Mouse (Mus musculus) lung, embryonic 15.5 days (tissue): ENCODE results near the gene Sphk1. TPM values are rescaled to one million over a fixed set of nuclear protein-coding genes. Genes with fewer than 3 reads are reported as not detected.

Experiments used
- ATAC-seq: fragments of 200-750 bp; cut with Nextera tagmentation; 2 replicates; pipeline ENCODE4 v1.8.0; 2017; ENCODE audit warnings: moderate number of reproducible peaks, borderline replicate concordance; ENCODE audit not compliant: low FRiP score, low TSS enrichment; ENCODE audit errors: extremely low read depth
- H3K27ac ChIP-seq: fragments of 300-500 bp; sonication (generic); 2 replicates; pipeline ENCODE4 v1.5.1; 2015; ENCODE audit warnings: moderate library complexity, mild to moderate bottlenecking, inconsistent platforms
- H3K27me3 ChIP-seq: fragments of 300-500 bp; sonication (generic); 2 replicates; pipeline ENCODE4 v1.6.1; 2015; ENCODE audit warnings: inconsistent platforms
- H3K36me3 ChIP-seq: fragments of 300-500 bp; sonication (generic); 2 replicates; pipeline ENCODE4 v1.6.1; 2015; ENCODE audit warnings: inconsistent platforms
- H3K4me1 ChIP-seq: fragments of 300-500 bp; sonication (generic); 2 replicates; pipeline ENCODE4 v1.6.1; 2015; ENCODE audit warnings: inconsistent platforms
- H3K4me2 ChIP-seq: fragments of 300-500 bp; sonication (generic); 2 replicates; pipeline ENCODE4 v1.6.1; 2015; ENCODE audit warnings: inconsistent platforms, mild to moderate bottlenecking, moderate library complexity
- H3K4me3 ChIP-seq: fragments of 300-500 bp; sonication (generic); 2 replicates; pipeline ENCODE4 v1.5.1; 2015; ENCODE audit warnings: mild to moderate bottlenecking, inconsistent platforms
- H3K9ac ChIP-seq: fragments of 300-500 bp; sonication (generic); 2 replicates; pipeline ENCODE4 v1.6.1; 2015; ENCODE audit warnings: inconsistent platforms
- H3K9me3 ChIP-seq: fragments of 300-500 bp; sonication (generic); 2 replicates; pipeline ENCODE4 v1.6.1; 2016; ENCODE audit warnings: inconsistent platforms
- WGBS: fragments of 180-500 bp; shearing (Covaris S2); methylation state at CpG from one replicate; pipeline ENCODE4 v1.1.7; 2015; 5-methylcytosine and 5-hydroxymethylcytosine counted together
- polyA plus RNA-seq: library from polyadenylated mRNA; unstranded; fragments of >200 nt; fragmentation: Nextera tagmentation; extraction: Ambion mirVana; gene quantifications from 2 replicates; pipeline ENCODE4 v1.2.1, GENCODE M21; 2015

Gene Sphk1
- polyA plus RNA-seq, 1 experiment from 2014 or later, result 6.9 TPM

DNA sequence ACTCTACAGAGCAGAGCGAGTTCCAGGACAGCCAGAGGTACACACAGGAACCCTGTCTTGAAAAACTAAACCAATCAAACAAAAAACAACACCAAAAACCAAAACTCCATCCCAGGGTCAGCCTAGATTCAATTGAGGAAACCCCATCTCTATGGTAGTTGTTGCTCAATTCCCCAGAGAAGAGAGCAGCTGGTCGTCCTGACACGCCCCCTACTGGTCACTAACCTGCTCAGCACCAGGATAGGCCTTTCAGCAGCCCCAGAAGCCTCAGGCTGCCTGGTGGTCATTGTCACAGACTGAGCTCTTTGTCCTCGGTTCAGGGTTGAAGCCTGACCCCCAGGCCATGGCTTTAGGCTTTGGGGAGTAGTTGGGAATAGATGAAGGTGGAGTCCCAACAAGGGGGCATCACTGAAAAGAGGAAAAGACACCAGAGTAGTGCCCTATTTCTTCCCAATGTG, 36.9 kb upstream of the Sphk1 start, which contains the start of gene Prpsap1:
Gene Prpsap1, minus strand, starts transcription at position 408 of the 458 bp plus-strand sequence.
- Histone ChIP-seq H3K4me1 (peaks cover 26% of the 10 kb centered on the region), H3K36me3 (no peaks in the 10 kb centered on the region), H3K9ac (no peak within 1 kb of the TSS), H3K9me3 (no peaks in the 10 kb centered on the region), H3K27me3 (no peaks in the 10 kb centered on the region), H3K4me3 (no peak within 1 kb of the TSS), H3K4me2 (no peak within 1 kb of the TSS), H3K27ac (peak within 1 kb of the TSS; percentile 84)
- no peak for ATAC-seq
- 15% methylated on average over 4 of the region's 4 CpGs for WGBS

- peak; percentile 68 for ATAC-seq
- peaks cover 20% of the 10 kb centered on the region; the same call in 1 of the 2 replicates for H3K4me1 ChIP-seq
- H3K36me3 ChIP-seq, result no peaks in the 10 kb centered on the region
- WGBS, result 25% methylated on average over 13 of the region's 13 CpGs
- no peaks in the 10 kb centered on the region for H3K27me3 ChIP-seq
- no peak overlapping the region for H3K4me3 ChIP-seq
- H3K9ac ChIP-seq, result no peak overlapping the region
- H3K27ac ChIP-seq, result peak overlapping the region; percentile 84
- H3K4me2 ChIP-seq, result no peak overlapping the region
- H3K9me3 ChIP-seq, result no peaks in the 10 kb centered on the region
These were observed 36.1 kb upstream of the Sphk1 start for GRCm38 (mm10) chr11:116494474-116495174.

DNA sequence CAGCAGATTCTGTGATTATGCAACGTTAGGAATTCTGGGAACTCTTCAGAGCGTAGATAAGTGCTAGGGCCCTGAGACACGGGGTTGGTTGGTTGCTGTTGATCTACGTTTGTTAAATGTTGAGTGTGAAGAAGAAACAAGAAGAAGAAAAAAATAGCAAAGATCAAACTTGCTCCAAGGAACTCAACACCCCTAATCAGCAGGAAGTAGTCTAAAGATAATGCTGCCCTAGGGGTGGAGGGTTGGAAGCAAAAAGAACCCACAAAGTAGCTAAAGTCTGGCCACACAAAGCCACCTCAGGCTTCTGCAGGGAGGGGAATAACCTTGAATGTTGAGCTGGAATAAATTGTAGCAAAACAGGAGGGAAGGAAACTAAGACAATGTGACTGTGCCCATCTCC, 33.4 kb upstream of the Sphk1 start:
- Histone ChIP-seq H3K36me3 (no peaks in the 10 kb centered on the region), H3K9me3 (no peaks in the 10 kb centered on the region), H3K9ac (no peak overlapping the region), H3K4me2 (no peak overlapping the region), H3K27ac (no peak overlapping the region), H3K4me3 (no peak overlapping the region), H3K27me3 (no peaks in the 10 kb centered on the region), H3K4me1 (peaks cover 22% of the 10 kb centered on the region; the same call in 1 of the 2 replicates)
- no peak for ATAC-seq
- WGBS, result 62% methylated on average over 4 of the region's 4 CpGs

GRCm38 (mm10) chr11:116498596-116498995, 32.1 kb upstream of the Sphk1 start:
- ATAC-seq, result 0 out of 2 replicates have a peak, but pooled peaks have one; percentile 6
- 21% methylated on average over 34 of the region's 34 CpGs for WGBS

DNA sequence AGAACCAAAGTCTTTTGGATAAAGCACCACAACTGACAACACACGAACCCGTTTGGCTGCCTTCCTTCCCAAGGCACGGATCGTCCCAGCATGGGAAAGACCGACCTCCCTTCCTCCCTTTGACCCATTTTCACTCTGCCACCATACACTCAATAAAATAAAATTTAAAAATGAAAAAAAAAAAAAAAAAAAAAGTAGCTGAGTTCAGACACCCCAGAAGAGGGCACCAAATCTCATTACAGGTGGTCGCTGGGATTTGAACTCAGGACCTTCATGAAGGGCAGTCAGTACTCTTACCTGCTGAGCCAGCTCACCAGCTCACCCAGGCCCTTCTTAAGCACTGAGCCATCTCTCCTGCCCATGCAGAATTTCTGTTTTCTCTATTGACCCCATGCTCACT, 31.7 kb upstream of the Sphk1 start:
- Histone ChIP-seq H3K36me3 (no peaks in the 10 kb centered on the region), H3K4me2 (peak overlapping the region; percentile 68), H3K9ac (no peak overlapping the region), H3K4me3 (peak overlapping the region; percentile 37; the same call in 1 of the 2 replicates), H3K27me3 (no peaks in the 10 kb centered on the region), H3K9me3 (no peaks in the 10 kb centered on the region), H3K4me1 (peaks cover 15% of the 10 kb centered on the region; the same call in 1 of the 2 replicates), H3K27ac (no peak overlapping the region)
- no peak for ATAC-seq
- 43% methylated on average over 6 of the region's 6 CpGs for WGBS

More at GRCm38 (mm10) chr11:116498596-116498995, 32.1 kb upstream of the Sphk1 start:
- H3K36me3 ChIP-seq, result no peaks in the 10 kb centered on the region
- H3K4me3 ChIP-seq, result peak overlapping the region; percentile 37
- no peak overlapping the region for H3K27ac ChIP-seq
- H3K4me2 ChIP-seq, result peak overlapping the region; percentile 68
- H3K27me3 ChIP-seq, result no peaks in the 10 kb centered on the region
- H3K9ac ChIP-seq, result peak overlapping the region; percentile 41
- H3K9me3 ChIP-seq, result no peaks in the 10 kb centered on the region
- peaks cover 19% of the 10 kb centered on the region; the same call in 1 of the 2 replicates for H3K4me1 ChIP-seq

DNA sequence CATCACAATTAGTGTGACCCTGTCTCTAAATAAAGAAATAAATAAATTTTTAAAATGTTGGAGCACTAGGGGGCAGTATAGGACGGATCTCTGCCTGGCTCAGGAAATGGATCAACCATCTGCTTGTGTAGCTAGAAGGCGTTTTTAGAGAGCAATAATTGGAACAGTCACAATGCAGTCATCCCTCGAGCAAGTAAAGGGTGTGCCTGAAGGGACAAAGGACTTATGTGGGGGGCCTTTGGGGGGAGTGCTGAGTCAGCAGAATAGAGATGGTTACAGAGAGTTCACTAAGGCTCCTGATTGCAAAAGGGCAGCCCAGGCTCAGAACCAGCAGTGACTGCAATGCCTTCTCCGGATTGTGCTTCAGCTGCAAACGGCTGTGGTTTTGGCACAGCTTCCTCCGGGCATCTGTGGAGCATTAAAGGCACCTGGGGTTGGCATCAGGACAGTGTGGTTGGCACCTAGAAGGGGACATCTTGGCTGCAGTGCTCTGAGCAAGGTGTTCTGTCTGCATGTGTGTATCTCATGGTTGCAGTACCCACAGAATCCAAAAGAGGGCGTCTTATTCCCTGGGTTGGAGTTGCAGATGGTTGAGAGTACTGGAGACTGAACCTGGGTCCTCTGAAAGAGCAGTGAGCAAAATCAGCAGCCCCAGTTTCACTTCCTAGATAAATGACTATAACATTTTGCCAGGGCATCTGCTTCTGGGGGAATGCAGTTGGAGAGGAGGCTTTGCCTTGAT, 29.5 kb upstream of the Sphk1 start:
- H3K27ac ChIP-seq, result no peak overlapping the region
- no peak overlapping the region for H3K4me2 ChIP-seq
- no peak overlapping the region for H3K9ac ChIP-seq
- ATAC-seq, result peak; percentile 56; the same call in 1 of the 2 replicates
- no peaks in the 10 kb centered on the region for H3K27me3 ChIP-seq
- peaks cover 11% of the 10 kb centered on the region; the same call in 1 of the 2 replicates for H3K4me1 ChIP-seq
- no peaks in the 10 kb centered on the region for H3K9me3 ChIP-seq
- 21% methylated on average over 7 of the region's 7 CpGs for WGBS
- no peaks in the 10 kb centered on the region for H3K36me3 ChIP-seq
- no peak overlapping the region for H3K4me3 ChIP-seq

DNA sequence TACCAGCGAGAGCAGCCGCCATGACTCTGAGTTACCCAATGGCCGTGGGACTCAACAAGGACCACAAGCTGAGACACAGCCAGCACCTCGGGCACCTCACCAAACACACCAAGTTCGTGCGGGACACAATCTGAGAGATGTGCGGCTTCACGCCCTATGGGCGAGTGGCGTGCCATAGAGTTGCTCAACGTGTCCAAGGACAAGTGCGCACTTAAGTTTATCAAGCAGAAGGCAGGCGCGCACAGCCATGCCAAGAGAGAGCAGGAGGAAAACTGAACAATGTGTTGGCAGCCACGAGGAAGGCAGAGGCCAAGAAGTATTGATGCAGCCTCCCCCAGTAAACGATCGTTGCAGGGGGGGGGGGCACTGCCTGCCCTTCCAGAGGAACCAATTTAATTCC, 26.2 kb upstream of the Sphk1 start:
- WGBS, result 83% methylated on average over 17 of the region's 17 CpGs

GRCm38 (mm10) chr11:116505573-116505972, 25.2 kb upstream of the Sphk1 start:
- WGBS, result 66% methylated on average over 5 of the region's 5 CpGs
- Histone ChIP-seq H3K27me3 (no peaks in the 10 kb centered on the region), H3K27ac (no peak overlapping the region), H3K4me1 (peaks cover 4% of the 10 kb centered on the region; the same call in 1 of the 2 replicates), H3K4me3 (no peak overlapping the region), H3K9ac (no peak overlapping the region), H3K36me3 (no peaks in the 10 kb centered on the region), H3K9me3 (no peaks in the 10 kb centered on the region), H3K4me2 (no peak overlapping the region)
- no peak for ATAC-seq

More for the DNA sequence above, 26.2 kb upstream of the Sphk1 start:
- Histone ChIP-seq H3K36me3 (no peaks in the 10 kb centered on the region), H3K27me3 (no peaks in the 10 kb centered on the region), H3K9ac (no peak overlapping the region), H3K4me2 (no peak overlapping the region), H3K27ac (no peak overlapping the region), H3K4me1 (peaks cover 4% of the 10 kb centered on the region; the same call in 1 of the 2 replicates), H3K4me3 (no peak overlapping the region), H3K9me3 (no peaks in the 10 kb centered on the region)
- ATAC-seq, result no peak

DNA sequence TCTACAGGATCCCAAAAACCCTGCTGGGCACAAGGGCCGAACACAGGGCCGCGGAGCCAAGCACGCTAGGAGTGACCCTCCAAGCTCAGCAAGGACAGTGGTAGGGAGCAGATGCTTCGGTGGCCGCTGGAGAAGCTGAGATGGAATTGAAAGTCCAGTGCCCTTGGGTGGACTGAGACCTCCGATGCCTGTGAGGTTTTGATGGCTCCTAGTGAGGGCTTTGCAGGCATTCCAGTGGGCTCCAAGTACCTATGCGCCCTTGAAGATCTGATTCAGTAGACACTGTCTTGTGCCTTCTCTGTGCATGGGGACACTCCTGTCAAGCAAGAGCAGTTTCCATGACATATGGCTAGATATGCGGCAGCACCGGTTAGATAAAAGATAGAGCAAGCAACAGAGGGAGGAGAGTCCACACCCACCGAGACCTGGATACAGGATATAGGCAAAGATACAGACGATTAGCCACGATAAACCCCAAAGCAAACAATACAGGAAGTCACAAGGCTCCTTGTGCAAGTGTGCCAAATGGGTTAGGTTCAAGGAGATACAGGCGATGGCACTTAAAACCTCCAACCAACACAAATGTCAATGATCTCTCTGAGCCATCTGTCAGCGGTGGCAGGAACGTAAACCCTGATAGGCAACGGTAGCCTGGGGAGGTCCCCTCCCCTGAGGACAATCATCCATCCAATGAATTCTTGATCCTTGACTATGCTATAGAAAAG, 24.4 kb upstream of the Sphk1 start:
- H3K4me2 ChIP-seq, result no peak overlapping the region
- H3K27me3 ChIP-seq, result no peaks in the 10 kb centered on the region
- ATAC-seq, result no peak
- no peak overlapping the region for H3K9ac ChIP-seq
- no peak overlapping the region for H3K4me3 ChIP-seq
- H3K9me3 ChIP-seq, result no peaks in the 10 kb centered on the region
- H3K4me1 ChIP-seq, result 0 out of 2 replicates have a peak, but pooled peaks cover under 1% of the 10 kb centered on the region
- H3K27ac ChIP-seq, result no peak overlapping the region
- 69% methylated on average over 17 of the region's 17 CpGs for WGBS
- H3K36me3 ChIP-seq, result no peaks in the 10 kb centered on the region

DNA sequence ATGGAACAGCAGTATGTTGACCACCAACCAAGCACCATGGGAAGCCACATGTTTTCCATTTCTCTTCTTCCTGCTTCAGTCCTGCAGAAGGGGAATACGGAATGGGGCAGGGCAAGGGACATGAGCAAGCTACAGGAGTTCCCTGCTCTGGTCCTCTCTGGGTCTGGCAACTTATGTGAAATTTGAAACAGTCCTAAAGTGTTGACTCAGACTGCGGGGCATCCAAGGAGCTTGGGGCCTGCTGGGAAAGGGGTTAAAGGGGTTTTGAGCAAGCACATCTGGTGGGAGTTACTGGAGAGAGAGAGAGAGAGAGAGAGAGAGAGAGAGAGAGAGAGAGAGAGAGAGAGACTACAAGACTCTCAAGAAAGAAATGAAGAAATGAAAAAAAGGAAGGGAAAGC, 22.0 kb upstream of the Sphk1 start:
- WGBS, result 34% methylated on average over 2 of the region's 2 CpGs
- ATAC-seq, result no peak
- H3K4me3 ChIP-seq, result no peak overlapping the region
- H3K4me2 ChIP-seq, result no peak overlapping the region
- H3K36me3 ChIP-seq, result no peaks in the 10 kb centered on the region
- no peaks in the 10 kb centered on the region for H3K27me3 ChIP-seq
- no peaks in the 10 kb centered on the region for H3K4me1 ChIP-seq
- no peak overlapping the region for H3K9ac ChIP-seq
- no peaks in the 10 kb centered on the region for H3K9me3 ChIP-seq
- no peak overlapping the region for H3K27ac ChIP-seq

DNA sequence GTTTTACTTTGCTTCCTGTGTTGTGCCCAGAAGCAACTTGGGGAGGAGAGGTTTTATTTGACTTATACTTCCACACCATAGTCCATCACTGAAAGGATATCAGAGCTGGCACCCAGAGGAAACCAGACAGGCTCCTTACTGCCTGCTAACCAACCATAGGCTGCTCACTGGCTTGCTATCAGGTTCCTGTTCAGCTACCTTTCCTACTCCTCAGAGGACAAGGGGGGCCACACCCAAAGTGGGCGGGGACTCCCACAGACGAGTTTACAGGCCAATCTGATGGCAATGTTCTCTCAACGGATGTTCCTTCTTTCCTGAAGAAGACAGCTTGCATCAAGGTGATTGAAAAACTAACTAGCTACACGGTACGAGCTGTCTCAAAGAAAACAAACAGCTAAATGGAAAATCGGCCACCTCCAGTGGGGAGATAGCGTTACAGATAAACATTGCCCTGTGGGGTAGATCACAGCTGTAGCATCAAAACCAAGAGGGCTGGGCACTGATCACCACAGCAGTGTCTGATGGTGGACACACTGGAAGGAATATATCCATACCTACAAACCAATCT, 19.3 kb upstream of the Sphk1 start:
- H3K4me2 ChIP-seq, result no peak overlapping the region
- no peak for ATAC-seq
- H3K9me3 ChIP-seq, result no peaks in the 10 kb centered on the region
- no peaks in the 10 kb centered on the region for H3K4me1 ChIP-seq
- H3K27ac ChIP-seq, result no peak overlapping the region
- no peak overlapping the region for H3K4me3 ChIP-seq
- 37% methylated on average over 7 of the region's 7 CpGs for WGBS
- no peaks in the 10 kb centered on the region for H3K36me3 ChIP-seq
- no peak overlapping the region for H3K9ac ChIP-seq
- H3K27me3 ChIP-seq, result no peaks in the 10 kb centered on the region
